ENCODE assay signal across 8 mouse cellular contexts in genomic region chr19:36918441-36919301, GRCm38 (mm10). TPM values are rescaled to one million over a fixed set of nuclear protein-coding genes. Genes with fewer than 3 reads are reported as not detected.
DNase-seq lines count a peak whose midpoint lies in the region; ATAC-seq and TF ChIP-seq lines count a peak whose summit lies in the region.

No protein-coding gene starts in this region.

- no peaks in the 10 kb centered on the region for H3K27me3 ChIP-seq in embryonic facial prominence, embryonic 14.5 days (replicated peaks; ENCODE audit: control insufficient read depth, insufficient read depth, low read length)
- no peaks in the 10 kb centered on the region for H3K27me3 ChIP-seq in liver, adult 2 months (ENCODE audit: control insufficient read depth, insufficient read depth, low read length)
- H3K27me3 ChIP-seq in myocyte (ENCODE audit: control insufficient read depth, insufficient read depth, insufficient read length): no peaks in the 10 kb centered on the region

- no peaks in the 10 kb centered on the region for H3K36me3 ChIP-seq in embryonic facial prominence, embryonic 14.5 days (ENCODE audit: control insufficient read depth, insufficient read depth, low read length)
- H3K36me3 ChIP-seq in liver, adult 2 months (ENCODE audit: control insufficient read depth, insufficient read depth, low read length): no peaks in the 10 kb centered on the region
- no peaks in the 10 kb centered on the region for H3K36me3 ChIP-seq in myocyte (ENCODE audit: control insufficient read depth, insufficient read depth)

- peak overlapping the region; percentile 91 for H3K9ac ChIP-seq in embryonic facial prominence, embryonic 14.5 days (ENCODE audit: low read depth, low read length)
- peak overlapping the region; percentile 77 for H3K9ac ChIP-seq in liver, adult 2 months (ENCODE audit: low read depth, low read length)

- peak overlapping the region; percentile 85 for H3K4me2 ChIP-seq in embryonic facial prominence, embryonic 14.5 days (ENCODE audit: low read depth, low read length)
- H3K4me2 ChIP-seq in myocyte (ENCODE audit: low read depth): peak overlapping the region; percentile 91

- H3K27ac ChIP-seq in embryonic facial prominence, embryonic 14.5 days (replicated peaks; ENCODE audit: low read depth, low read length): peak overlapping the region; percentile 87
- H3K27ac ChIP-seq in liver, adult 2 months (replicated peaks; ENCODE audit: insufficient read depth, low read depth, low read length): no peak overlapping the region; the same call in 1 of the 2 replicates

- DNase-seq in 3134 (ENCODE audit: extremely low read depth, insufficient read length, low spot score): peak; percentile 84
- DNase-seq in adrenal gland, postnatal 14 days: peak; percentile 93
- DNase-seq in embryonic facial prominence, embryonic 14.5 days (ENCODE audit: low spot score): peak; percentile 90
- DNase-seq in heart, adult 8-10 months (ENCODE audit: low spot score): peak; percentile 61
- peak; percentile 85 for DNase-seq in kidney, adult 9 months
- peak; percentile 58 for DNase-seq in liver, adult 2 months (ENCODE audit: extremely low read depth, low read depth, low spot score)
- DNase-seq in spleen, postnatal 4 days (ENCODE audit: low spot score in 2 of 2): peak; percentile 63 to 83

- H3ac ChIP-seq in myocyte (ENCODE audit: control insufficient read depth, insufficient read length): peak overlapping the region; percentile 17

- ATAC-seq in embryonic facial prominence, embryonic 14.5 days (ENCODE audit: low read depth): peak; percentile 92

- no peaks in the 10 kb centered on the region for H3K79me2 ChIP-seq in liver, adult 2 months (ENCODE audit: control insufficient read depth, insufficient read depth, low read length)
- no peaks in the 10 kb centered on the region for H3K79me2 ChIP-seq in myocyte (ENCODE audit: control insufficient read depth, insufficient read depth)

- H3K9me3 ChIP-seq in embryonic facial prominence, embryonic 14.5 days (ENCODE audit: control insufficient read depth, low read length): no peaks in the 10 kb centered on the region

- 0 out of 2 replicates have a peak, but pooled peaks have one; percentile 21 for TF ChIP-seq POLR2A in liver, adult 2 months (IDR thresholded peaks at IDR 0.05; ENCODE audit: extremely low read depth, insufficient read depth, low read length)
- TF ChIP-seq POLR2A in myocyte (IDR thresholded peaks at IDR 0.05; ENCODE audit: insufficient read length, low read depth): peak; percentile 78

- peak overlapping the region; percentile 94 for H3K4me3 ChIP-seq in embryonic facial prominence, embryonic 14.5 days (ENCODE audit: low read depth, low read length)
- peak overlapping the region; percentile 76 for H3K4me3 ChIP-seq in liver, adult 2 months (ENCODE audit: insufficient read depth, low read depth, low read length)
- peak overlapping the region; percentile 37 for H3K4me3 ChIP-seq in myocyte

- 0% methylated on average over 36 of the region's 85 CpGs for WGBS in embryonic facial prominence, embryonic 14.5 days
- WGBS in liver, adult 2 months: under 1% methylated on average over 85 of the region's 85 CpGs

- H3K4me1 ChIP-seq in embryonic facial prominence, embryonic 14.5 days (ENCODE audit: control insufficient read depth, insufficient read depth, low read length): 0 out of 2 replicates have a peak, but pooled peaks cover 3% of the 10 kb centered on the region
- no peaks in the 10 kb centered on the region for H3K4me1 ChIP-seq in liver, adult 2 months (ENCODE audit: control insufficient read depth, insufficient read depth, low read length)

- peak; percentile 45 for TF ChIP-seq CTCF in liver, adult 2 months (IDR thresholded peaks at IDR 0.05; ENCODE audit: low read depth, low read length)

TF ChIP-seq in myocyte, 11 proteins besides CTCF, POLR2A, EP300 and RAD21:
- TF ChIP-seq E2F4 (IDR thresholded peaks at IDR 0.05; ENCODE audit: insufficient read depth) (no peak), MYOG (IDR thresholded peaks at IDR 0.05; ENCODE audit: control insufficient read depth in 1 of 3, insufficient read depth in 1 of 3, insufficient read length in 2 of 3, low read depth in 2 of 3) (peak in 1 of 3 experiments; percentile 50), POLR2AphosphoS2 (IDR thresholded peaks at IDR 0.05; ENCODE audit: insufficient read length, low read depth) (peak; percentile 59), MYOD1 (IDR thresholded peaks at IDR 0.05; ENCODE audit: control insufficient read depth in 1 of 3, insufficient read length in 2 of 3, low read depth in 2 of 3) (peak in 2 of 3 experiments; percentile 15 to 23)

RNA-seq across cellular contexts. Expression of gene Fgfbp3, which starts 0.7 kb away (rescaled TPM):
- 2.7 TPM in 2 replicates for total RNA-seq in adrenal gland, postnatal 14 days (2021)
- polyA plus RNA-seq in embryonic facial prominence, embryonic 14.5 days (2014; fragmentation: Nextera tagmentation; extraction: Ambion mirVana): 3.3 and 4.1 TPM in 2 replicates
- 1 to 10 TPM; 1.9 to 2.7 (median 2.6) TPM for total RNA-seq in heart, adult 8-10 months (2022)
- total RNA-seq in liver, adult 2 months (2014; rRNA removed): 0.09 and 0.34 TPM in 2 replicates
- 0.56 and 0.91 TPM in 2 replicates for polyA plus RNA-seq in liver, adult 2 months (2012; rRNA removed)
- polyA plus RNA-seq in myocyte (2012; fragmentation: generic; extraction: Trizol): 1.1 TPM

RNA-seq across cellular contexts. Expression of gene Btaf1, which starts 7.2 kb away (rescaled TPM):
- total RNA-seq in adrenal gland, postnatal 14 days (2021): 22.8 and 26.4 TPM in 2 replicates
- polyA plus RNA-seq in embryonic facial prominence, embryonic 14.5 days (2014; fragmentation: Nextera tagmentation; extraction: Ambion mirVana): 12.2 and 12.5 TPM in 2 replicates
- 10 to 100 TPM in 3 of 4 experiments, 1 to 10 TPM in 1; 9.2 to 13.0 (median 11.2) TPM for total RNA-seq in heart, adult 8-10 months (2022)
- 14.7 and 15.5 TPM in 2 replicates for total RNA-seq in liver, adult 2 months (2014; rRNA removed)
- 2.5 and 2.6 TPM in 2 replicates for polyA plus RNA-seq in liver, adult 2 months (2012; rRNA removed)
- 4.8 TPM for polyA plus RNA-seq in myocyte (2012; fragmentation: generic; extraction: Trizol)

Comparison
In these comparisons a context has a peak if more than half of its experiments do, and no peak if none do; other contexts are left out.
1. H3K4me3 ChIP-seq: peak in every context shown above with its lines; median percentile 94 in embryonic facial prominence, embryonic 14.5 days; 76 in liver, adult 2 months; 37 in myocyte.